Mouse (Mus musculus) heart, postnatal 0 days (tissue): ENCODE data around the gene Nhej1. TPM values are rescaled to one million over a fixed set of nuclear protein-coding genes. Genes with fewer than 3 reads are reported as not detected.
A peak's percentile ranks its signal among the peaks of the same experiment; 100 is the strongest.

Experiments
- ATAC-seq: fragments of 200-750 bp; cut with Nextera tagmentation; 2 replicates; pipeline ENCODE4 v1.8.0; 2017; ENCODE audit warnings: low read depth, moderate number of reproducible peaks, moderate library complexity; ENCODE audit not compliant: insufficient read depth
- DNase-seq: peaks from one replicate; pipeline ENCODE4 v3.0.0-alpha.2; 2016; ENCODE audit warnings: low spot score
- H3K27ac ChIP-seq: fragments of 300-500 bp; sonication (generic); 2 replicates; pipeline ENCODE4 v1.5.1; 2014; ENCODE audit warnings: low read depth, mild to moderate bottlenecking
- H3K27me3 ChIP-seq: fragments of 300-500 bp; sonication (generic); 2 replicates; pipeline ENCODE4 v1.6.1; 2014; ENCODE audit warnings: low read length, mixed read lengths; ENCODE audit not compliant: control insufficient read depth, insufficient read depth
- H3K36me3 ChIP-seq: fragments of 300-500 bp; sonication (generic); replicated peaks from 2 replicates; pipeline ENCODE4 v1.6.1; 2014; ENCODE audit warnings: low read length, mixed read lengths; ENCODE audit not compliant: control insufficient read depth, insufficient read depth
- H3K4me1 ChIP-seq: fragments of 300-500 bp; sonication (generic); 2 replicates; pipeline ENCODE4 v1.6.1; 2014; ENCODE audit warnings: antibody characterized with exemption; ENCODE audit not compliant: control insufficient read depth, insufficient read depth
- H3K4me2 ChIP-seq: fragments of 300-500 bp; sonication (generic); 2 replicates; pipeline ENCODE4 v1.6.1; 2014; ENCODE audit warnings: low read depth, mild to moderate bottlenecking, low read length, moderate library complexity
- H3K4me3 ChIP-seq: fragments of 300-500 bp; sonication (generic); 2 replicates; pipeline ENCODE4 v1.5.1; 2014; ENCODE audit warnings: low read depth, low read length
- H3K9ac ChIP-seq: fragments of 300-500 bp; sonication (generic); replicated peaks from 2 replicates; pipeline ENCODE4 v1.6.1; 2014; ENCODE audit warnings: low read depth, low read length, mixed read lengths
- H3K9me3 ChIP-seq: fragments of 300-500 bp; sonication (generic); replicated peaks from 2 replicates; pipeline ENCODE4 v1.6.1; 2016; ENCODE audit warnings: low read length; ENCODE audit not compliant: control insufficient read depth
- CTCF ChIP-seq: IDR thresholded peaks from 2 replicates; pipeline ENCODE4 v1.5.1; 2016; ENCODE audit warnings: antibody characterized with exemption, control low read depth, low read depth
- EP300 ChIP-seq: IDR thresholded peaks from 2 replicates; pipeline ENCODE4 v1.6.1; 2016; ENCODE audit warnings: antibody characterized with exemption, low read depth
- WGBS: fragments of 180-500 bp; shearing (Covaris S2); extraction: QIAGEN DNeasy Blood & Tissue Kit; methylation state at CpG from one replicate; pipeline ENCODE4 v1.1.7; 2014; 5-methylcytosine and 5-hydroxymethylcytosine counted together
- polyA plus RNA-seq: library from polyadenylated mRNA; unstranded; fragments of >200 nt; fragmentation: Nextera tagmentation; extraction: Ambion mirVana; gene quantifications from 2 replicates; pipeline ENCODE4 v1.2.1, GENCODE M21; 2015
- total RNA-seq: library from RNA; depleted of rRNA; stranded (reverse); fragments of >200 nt; gene quantifications from 2 replicates; pipeline ENCODE4 v1.2.3, GENCODE M21; 2014; ENCODE audit warnings: low replicate concordance

Nhej1 gene
- total and polyA plus RNA-seq, 2 experiments from 2014 or later: 6.1 to 8.4 TPM

GRCm38 (mm10) chr1:74948784-74949665 lies 176.0 kb downstream of the Nhej1 start:
- Histone ChIP-seq H3K9me3 (no peaks in the 10 kb centered on the region), H3K27me3 (peaks cover 97% of the 10 kb centered on the region), H3K27ac (no peak overlapping the region), H3K4me1 (0 out of 2 replicates have a peak, but pooled peaks cover 5% of the 10 kb centered on the region), H3K4me3 (no peak overlapping the region), H3K36me3 (no peaks in the 10 kb centered on the region), H3K4me2 (peak overlapping the region; percentile 7; the same call in 1 of the 2 replicates), H3K9ac (no peak overlapping the region)
- DNase-seq (peak; percentile 16), ATAC-seq (0 out of 2 replicates have a peak, but pooled peaks have one; percentile 40)
- peak; percentile 87 for TF ChIP-seq CTCF
- TF ChIP-seq EP300: no peak
- whole genome bisulfite sequencing: 4% methylated on average over 20 of the region's 20 CpGs

GRCm38 (mm10) chr1:74947986-74948670 lies 176.9 kb downstream of the Nhej1 start:
- Histone ChIP-seq H3K4me2 (peak overlapping the region; percentile 39), H3K9ac (no peak overlapping the region), H3K36me3 (no peaks in the 10 kb centered on the region), H3K4me1 (0 out of 2 replicates have a peak, but pooled peaks cover 5% of the 10 kb centered on the region), H3K27ac (no peak overlapping the region), H3K27me3 (peaks cover 97% of the 10 kb centered on the region), H3K9me3 (no peaks in the 10 kb centered on the region), H3K4me3 (peak overlapping the region; percentile 28)
- ATAC-seq (no peak), DNase-seq (no peak)
- TF ChIP-seq EP300 (no peak), CTCF (no peak)
- 1% methylated on average over 40 of the region's 41 CpGs for WGBS

- ATAC-seq: no peak
- H3K4me3 ChIP-seq: no peak overlapping the region
- no peak overlapping the region for H3K27ac ChIP-seq
- no peak for DNase-seq
- H3K36me3 ChIP-seq: no peaks in the 10 kb centered on the region
- no peak overlapping the region for H3K9ac ChIP-seq
- TF ChIP-seq EP300: no peak
- no peak for TF ChIP-seq CTCF
- no peaks in the 10 kb centered on the region for H3K4me1 ChIP-seq
- 43% methylated on average over 12 of the region's 12 CpGs for WGBS
- no peaks in the 10 kb centered on the region for H3K9me3 ChIP-seq
- peaks cover 59% of the 10 kb centered on the region for H3K27me3 ChIP-seq
- no peak overlapping the region for H3K4me2 ChIP-seq
Observed at GRCm38 (mm10) chr1:74941651-74942360, 183.2 kb downstream of the Nhej1 start.

GRCm38 (mm10) chr1:74939762-74940161 lies 185.2 kb downstream of the Nhej1 start:
- ATAC-seq (no peak), DNase-seq (no peak)
- Histone ChIP-seq H3K27ac (no peak overlapping the region), H3K9ac (no peak overlapping the region), H3K9me3 (no peaks in the 10 kb centered on the region), H3K36me3 (no peaks in the 10 kb centered on the region), H3K4me3 (no peak overlapping the region), H3K4me2 (no peak overlapping the region), H3K4me1 (no peaks in the 10 kb centered on the region), H3K27me3 (peaks cover 57% of the 10 kb centered on the region)
- 6% methylated on average over 3 of the region's 3 CpGs for WGBS
- TF ChIP-seq EP300: no peak
- TF ChIP-seq CTCF: no peak

GRCm38 (mm10) chr1:74936221-74936830 lies 188.7 kb downstream of the Nhej1 start:
- Histone ChIP-seq H3K4me1 (no peaks in the 10 kb centered on the region), H3K36me3 (no peaks in the 10 kb centered on the region), H3K4me2 (no peak overlapping the region), H3K9ac (no peak overlapping the region), H3K27me3 (peaks cover 44% of the 10 kb centered on the region), H3K9me3 (no peaks in the 10 kb centered on the region), H3K4me3 (no peak overlapping the region), H3K27ac (no peak overlapping the region)
- 41% methylated on average over 12 of the region's 12 CpGs for WGBS
- TF ChIP-seq EP300 (no peak), CTCF (no peak)
- ATAC-seq (no peak), DNase-seq (no peak)
